In the genomic region with DNA sequence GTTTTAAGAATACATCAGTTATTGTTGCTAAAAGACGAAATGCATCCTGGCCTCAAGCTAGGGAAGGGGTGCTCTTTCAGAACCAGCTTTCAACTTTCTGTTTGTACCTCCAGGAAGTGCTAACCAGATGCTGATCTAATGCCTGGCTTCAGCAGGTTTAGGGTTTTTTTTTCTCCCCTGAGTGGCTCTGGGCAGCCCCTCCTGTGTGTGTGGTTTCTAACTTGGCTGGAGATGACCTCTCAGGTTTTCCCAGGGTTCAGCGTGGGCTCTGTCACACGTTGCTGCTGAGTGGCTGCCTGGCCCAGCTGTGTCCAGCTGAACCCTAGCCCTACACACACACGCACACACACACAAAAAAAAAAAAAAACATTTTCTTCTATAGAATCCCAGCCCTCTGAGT, we compare ENCODE assay signal across 12 mouse cellular contexts. TPM values are rescaled to one million over a fixed set of nuclear protein-coding genes. Genes with fewer than 3 reads are reported as not detected.
A peak's percentile ranks its signal among the peaks of the same experiment; 100 is the strongest.
DNase-seq lines count a peak whose midpoint lies in the region; ATAC-seq and TF ChIP-seq lines count a peak whose summit lies in the region.
"Had no signal": no experiment of that assay in that cellular context is flagged by ENCODE, and none has a peak within 500 bp of the region (broad histone marks: within the 10 kb centered on the region; RNA-seq: fewer than 3 reads in every experiment).

No protein-coding gene starts in this region.

- DNase-seq in hindbrain, embryonic 10.5 days (ENCODE audit: low spot score), result no peak
- peak; percentile 17 for DNase-seq in thymus, postnatal 0 days (ENCODE audit: low spot score)
- no peak for DNase-seq in thymus, adult 2 months
- DNase-seq in left cerebral cortex, adult 9 months (ENCODE audit: low spot score in 2 of 2), result no peak
- no peak for DNase-seq in cerebellum, adult 2 months
- no peak for DNase-seq in right cerebral cortex, postnatal 10 days (ENCODE audit: low spot score in 2 of 2)
- DNase-seq: adrenal gland, adult 8-10 months; cerebellum, adult 8-10 months; kidney, postnatal 10 days had no signal

- no peak for TF ChIP-seq POLR2A in thymus, adult 2 months (IDR thresholded peaks at IDR 0.05; ENCODE audit: control insufficient read depth, extremely low read depth, insufficient read depth, low read length, poor library complexity)
- TF ChIP-seq POLR2A in cerebellum, adult 2 months (IDR thresholded peaks at IDR 0.05; ENCODE audit: borderline replicate concordance, insufficient read depth, low read length), result no peak

- no peak overlapping the region for H3K9ac ChIP-seq in hindbrain, embryonic 13.5 days
- no peak overlapping the region for H3K9ac ChIP-seq in liver, embryonic 12.5 days

- no peaks in the 10 kb centered on the region for H3K36me3 ChIP-seq in hindbrain, embryonic 13.5 days
- no peaks in the 10 kb centered on the region for H3K36me3 ChIP-seq in hindbrain, embryonic 10.5 days
- H3K36me3 ChIP-seq in thymus, adult 2 months (ENCODE audit: control insufficient read depth, insufficient read depth, low read length), result no peaks in the 10 kb centered on the region
- H3K36me3 ChIP-seq in liver, embryonic 12.5 days, result no peaks in the 10 kb centered on the region

- H3K9me3 ChIP-seq in hindbrain, embryonic 13.5 days, result no peaks in the 10 kb centered on the region
- H3K9me3 ChIP-seq in hindbrain, embryonic 10.5 days, result no peaks in the 10 kb centered on the region
- H3K9me3 ChIP-seq in liver, embryonic 12.5 days (replicated peaks), result no peaks in the 10 kb centered on the region

- ATAC-seq in hindbrain, embryonic 13.5 days (ENCODE audit: low FRiP score), result peak; percentile 9; the same call in 1 of the 2 replicates
- ATAC-seq in liver, embryonic 12.5 days, result no peak

- peaks cover 27% of the 10 kb centered on the region for H3K4me1 ChIP-seq in hindbrain, embryonic 13.5 days (replicated peaks)
- H3K4me1 ChIP-seq in hindbrain, embryonic 10.5 days (replicated peaks), result peaks cover 45% of the 10 kb centered on the region
- H3K4me1 ChIP-seq in thymus, adult 2 months (replicated peaks; ENCODE audit: control insufficient read depth, insufficient read depth, low read length), result peaks cover 6% of the 10 kb centered on the region
- H3K4me1 ChIP-seq in liver, embryonic 12.5 days, result peaks cover 57% of the 10 kb centered on the region
- H3K4me1 ChIP-seq in cerebellum, adult 2 months (ENCODE audit: control insufficient read depth, insufficient read depth, low read length), result no peaks in the 10 kb centered on the region

- no peak overlapping the region for H3K4me2 ChIP-seq in hindbrain, embryonic 13.5 days
- H3K4me2 ChIP-seq in liver, embryonic 12.5 days, result peak overlapping the region; percentile 41
- H3K4me2 ChIP-seq: midbrain, embryonic 11.5 days had no signal

- no peak overlapping the region for H3K4me3 ChIP-seq in hindbrain, embryonic 13.5 days
- no peak overlapping the region for H3K4me3 ChIP-seq in hindbrain, embryonic 10.5 days
- no peak overlapping the region for H3K4me3 ChIP-seq in thymus, adult 2 months (ENCODE audit: control insufficient read depth, insufficient read depth, low read length)
- H3K4me3 ChIP-seq in liver, embryonic 12.5 days, result no peak overlapping the region
- H3K4me3 ChIP-seq in cerebellum, adult 2 months (replicated peaks; ENCODE audit: insufficient read depth, low read depth, low read length), result no peak overlapping the region

- no peaks in the 10 kb centered on the region for H3K27me3 ChIP-seq in hindbrain, embryonic 13.5 days
- H3K27me3 ChIP-seq in hindbrain, embryonic 10.5 days (ENCODE audit: insufficient read depth, poor library complexity, severe bottlenecking), result no peaks in the 10 kb centered on the region
- no peaks in the 10 kb centered on the region for H3K27me3 ChIP-seq in thymus, adult 2 months (ENCODE audit: control insufficient read depth, insufficient read depth, low read length)
- H3K27me3 ChIP-seq in liver, embryonic 12.5 days (replicated peaks), result no peaks in the 10 kb centered on the region
- H3K27me3 ChIP-seq in cerebellum, adult 2 months (ENCODE audit: control insufficient read depth, insufficient read depth, low read length), result no peaks in the 10 kb centered on the region

- H3K27ac ChIP-seq in hindbrain, embryonic 13.5 days, result no peak overlapping the region
- H3K27ac ChIP-seq in hindbrain, embryonic 10.5 days, result no peak overlapping the region
- no peak overlapping the region for H3K27ac ChIP-seq in thymus, adult 2 months (ENCODE audit: control insufficient read depth, insufficient read depth, low read length)
- peak overlapping the region; percentile 17; the same call in 1 of the 2 replicates for H3K27ac ChIP-seq in liver, embryonic 12.5 days
- H3K27ac ChIP-seq in cerebellum, adult 2 months (ENCODE audit: insufficient read depth, low read length), result no peak overlapping the region

- WGBS in hindbrain, embryonic 13.5 days, result 49% methylated on average over 4 of the region's 4 CpGs
- 57% methylated on average over 4 of the region's 4 CpGs for WGBS in hindbrain, embryonic 10.5 days
- 17% methylated on average over 4 of the region's 4 CpGs for WGBS in thymus, adult 2 months
- WGBS in liver, embryonic 12.5 days (ENCODE audit: insufficient replicate concordance), result 42% methylated on average over 4 of the region's 4 CpGs
- 75% methylated on average over 4 of the region's 4 CpGs for WGBS in cerebellum, adult 2 months

- TF ChIP-seq CTCF in thymus, adult 2 months (IDR thresholded peaks at IDR 0.05; ENCODE audit: borderline replicate concordance, control insufficient read depth, extremely low read depth, insufficient read depth, low read length, poor library complexity), result no peak
- no peak for TF ChIP-seq CTCF in cerebellum, adult 2 months (IDR thresholded peaks at IDR 0.05; ENCODE audit: borderline replicate concordance, insufficient read depth, low read depth, low read length)

RNA-seq across cellular contexts. Expression of gene Crim1, which starts 45.4 kb away (rescaled TPM):
- 9.8 and 10.4 TPM in 2 replicates for polyA plus RNA-seq in hindbrain, embryonic 13.5 days (2015; fragmentation: Nextera tagmentation; extraction: Ambion mirVana)
- 3.4 and 4.3 TPM in 2 replicates for polyA plus RNA-seq in hindbrain, embryonic 10.5 days (2016; fragmentation: Nextera tagmentation; extraction: Ambion mirVana)
- 2.2 and 2.4 TPM in 2 replicates for polyA plus RNA-seq in thymus, postnatal 0 days (2015; fragmentation: Nextera tagmentation; extraction: Ambion mirVana)
- polyA plus RNA-seq in thymus, adult 2 months (2012; rRNA removed), result 12.2 and 19.2 TPM in 2 replicates
- polyA plus RNA-seq in liver, embryonic 12.5 days (2016; fragmentation: Nextera tagmentation; extraction: Ambion mirVana), result 1.5 and 2.1 TPM in 2 replicates
- polyA plus RNA-seq in cerebellum, adult 2 months (2012; rRNA removed), result 34.4 and 35.8 TPM in 2 replicates
